24 mouse cellular contexts compared by ENCODE assay signal in the genomic region with DNA sequence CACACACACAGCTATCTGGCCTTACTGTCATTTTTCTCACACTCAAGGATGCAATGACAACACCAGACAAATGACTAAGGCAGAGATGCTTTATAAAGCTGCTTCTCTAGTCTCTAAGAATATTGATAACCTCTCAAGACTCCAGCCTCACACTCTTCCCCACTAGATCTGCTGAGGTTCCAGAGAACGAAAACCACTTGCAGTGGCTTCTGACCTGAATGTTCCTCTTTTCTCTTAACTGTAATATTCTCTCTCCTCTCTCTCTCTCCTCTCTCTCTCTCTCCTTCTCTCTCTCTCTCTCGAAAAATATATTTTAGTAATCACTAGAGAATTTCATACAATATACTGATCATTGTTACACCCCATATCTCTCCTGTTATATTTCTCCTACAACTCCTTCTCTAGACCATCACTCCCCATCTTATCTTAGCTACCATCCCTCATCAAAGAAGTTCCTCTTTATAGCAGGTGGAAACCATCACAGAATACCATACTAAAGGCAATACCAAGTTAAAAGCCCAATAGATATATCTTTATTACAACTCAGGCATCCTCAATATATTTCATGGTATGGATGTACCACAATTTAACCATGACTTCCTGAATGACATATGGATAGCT. TPM values are rescaled to one million over a fixed set of nuclear protein-coding genes. Genes with fewer than 3 reads are reported as not detected.
DNase-seq lines count a peak whose midpoint lies in the region; ATAC-seq lines count a peak whose summit lies in the region.
"Had no signal": no experiment of that assay in that cellular context is flagged by ENCODE, and none has a peak within 500 bp of the region (broad histone marks: within the 10 kb centered on the region; RNA-seq: fewer than 3 reads in every experiment).

No protein-coding gene starts in this region.

- no peaks in the 10 kb centered on the region for H3K27me3 ChIP-seq in splenic B cell, adult 2 months (ENCODE audit: control insufficient read depth, insufficient read depth, low read length, poor library complexity, severe bottlenecking)
- H3K27me3 ChIP-seq in forebrain, embryonic 14.5 days (replicated peaks; ENCODE audit: control insufficient read depth, insufficient read depth, low read length) = no peaks in the 10 kb centered on the region
- no peaks in the 10 kb centered on the region for H3K27me3 ChIP-seq in hindbrain, embryonic 10.5 days (ENCODE audit: insufficient read depth, poor library complexity, severe bottlenecking)
- no peaks in the 10 kb centered on the region for H3K27me3 ChIP-seq in hindbrain, embryonic 13.5 days
- H3K27me3 ChIP-seq: embryonic facial prominence, embryonic 13.5 days; embryonic facial prominence, embryonic 15.5 days; forebrain, embryonic 12.5 days; forebrain, embryonic 15.5 days had no signal

- H3K27ac ChIP-seq in forebrain, embryonic 14.5 days (ENCODE audit: low read depth, low read length) = no peak overlapping the region
- H3K27ac ChIP-seq in hindbrain, embryonic 10.5 days = no peak overlapping the region
- H3K27ac ChIP-seq in hindbrain, embryonic 13.5 days = no peak overlapping the region
- H3K27ac ChIP-seq: embryonic facial prominence, embryonic 13.5 days; embryonic facial prominence, embryonic 15.5 days; forebrain, embryonic 10.5 days; forebrain, embryonic 12.5 days; forebrain, embryonic 15.5 days had no signal

- H3K9ac ChIP-seq in forebrain, embryonic 14.5 days (ENCODE audit: low read length) = no peak overlapping the region
- no peak overlapping the region for H3K9ac ChIP-seq in hindbrain, embryonic 13.5 days
- H3K9ac ChIP-seq: embryonic facial prominence, embryonic 13.5 days; embryonic facial prominence, embryonic 15.5 days; forebrain, embryonic 12.5 days; forebrain, embryonic 15.5 days had no signal

- H3K36me3 ChIP-seq in splenic B cell, adult 2 months (ENCODE audit: control insufficient read depth, insufficient read depth, low read length, poor library complexity, severe bottlenecking) = no peaks in the 10 kb centered on the region
- no peaks in the 10 kb centered on the region for H3K36me3 ChIP-seq in forebrain, embryonic 14.5 days (ENCODE audit: control insufficient read depth, insufficient read depth, low read length)
- no peaks in the 10 kb centered on the region for H3K36me3 ChIP-seq in hindbrain, embryonic 10.5 days
- H3K36me3 ChIP-seq in hindbrain, embryonic 13.5 days = no peaks in the 10 kb centered on the region
- H3K36me3 ChIP-seq: embryonic facial prominence, embryonic 13.5 days; embryonic facial prominence, embryonic 15.5 days; forebrain, embryonic 10.5 days; forebrain, embryonic 12.5 days; forebrain, embryonic 15.5 days had no signal

- no peaks in the 10 kb centered on the region for H3K4me1 ChIP-seq in forebrain, embryonic 14.5 days (ENCODE audit: control insufficient read depth, insufficient read depth, low read length)
- no peaks in the 10 kb centered on the region for H3K4me1 ChIP-seq in hindbrain, embryonic 10.5 days (replicated peaks)
- no peaks in the 10 kb centered on the region for H3K4me1 ChIP-seq in hindbrain, embryonic 13.5 days (replicated peaks)
- H3K4me1 ChIP-seq: embryonic facial prominence, embryonic 13.5 days; embryonic facial prominence, embryonic 15.5 days; forebrain, embryonic 10.5 days; forebrain, embryonic 12.5 days; forebrain, embryonic 15.5 days had no signal

- no peak overlapping the region for H3K4me2 ChIP-seq in forebrain, embryonic 14.5 days (ENCODE audit: low read length)
- no peak overlapping the region for H3K4me2 ChIP-seq in hindbrain, embryonic 13.5 days
- H3K4me2 ChIP-seq: embryonic facial prominence, embryonic 13.5 days; embryonic facial prominence, embryonic 15.5 days; forebrain, embryonic 12.5 days; forebrain, embryonic 15.5 days had no signal

- peak; percentile 76 for DNase-seq in MEL-GATA-1-ER (ENCODE audit: extremely low read depth, low read depth)
- peak; percentile 2 for DNase-seq in splenic B cell, adult 2 months (ENCODE audit: low read depth, low spot score)
- no peak for DNase-seq in forebrain, embryonic 14.5 days (ENCODE audit: low spot score)
- DNase-seq in hindbrain, embryonic 10.5 days (ENCODE audit: low spot score) = no peak
- no peak for DNase-seq in thymus, adult 18-20 months
- DNase-seq: adrenal gland, adult 2 months; adrenal gland, postnatal 10 days; adrenal gland, postnatal 25 days; cerebellum, adult 11-12 months; cerebellum, adult 2 months; cerebellum, adult 9-10 months; cerebellum, postnatal 10 days; cerebellum, postnatal 25 days; embryo, embryonic 11 days had no signal

- 86% methylated on average over 2 of the region's 2 CpGs for WGBS in forebrain, embryonic 14.5 days
- 80% methylated on average over 2 of the region's 2 CpGs for WGBS in hindbrain, embryonic 10.5 days
- WGBS in hindbrain, embryonic 13.5 days = 85% methylated on average over 2 of the region's 2 CpGs

- ATAC-seq in granulocyte monocyte progenitor cell, adult 5-6 weeks (replicated peaks; ENCODE audit: poor library complexity, severe bottlenecking) = peak; percentile 38; the same call in 1 of the 2 replicates
- peak; percentile 32; the same call in 1 of the 2 replicates for ATAC-seq in megakaryocyte, adult 5-6 weeks (ENCODE audit: poor library complexity, severe bottlenecking)
- no peak for ATAC-seq in forebrain, embryonic 14.5 days
- ATAC-seq in hindbrain, embryonic 13.5 days (ENCODE audit: low FRiP score) = no peak
- ATAC-seq: forebrain, embryonic 15.5 days had no signal

- no peaks in the 10 kb centered on the region for H3K9me3 ChIP-seq in forebrain, embryonic 14.5 days (replicated peaks; ENCODE audit: control insufficient read depth, low read length)
- no peaks in the 10 kb centered on the region for H3K9me3 ChIP-seq in hindbrain, embryonic 10.5 days
- H3K9me3 ChIP-seq in hindbrain, embryonic 13.5 days = no peaks in the 10 kb centered on the region
- H3K9me3 ChIP-seq: embryonic facial prominence, embryonic 13.5 days; embryonic facial prominence, embryonic 15.5 days; forebrain, embryonic 10.5 days; forebrain, embryonic 12.5 days; forebrain, embryonic 15.5 days had no signal

- H3K4me3 ChIP-seq in forebrain, embryonic 14.5 days (ENCODE audit: low read depth, low read length) = no peak overlapping the region
- no peak overlapping the region for H3K4me3 ChIP-seq in hindbrain, embryonic 10.5 days
- H3K4me3 ChIP-seq in hindbrain, embryonic 13.5 days = no peak overlapping the region
- H3K4me3 ChIP-seq: embryonic facial prominence, embryonic 13.5 days; embryonic facial prominence, embryonic 15.5 days; erythroblast, embryonic 14.5 days; forebrain, embryonic 10.5 days; forebrain, embryonic 12.5 days; forebrain, embryonic 15.5 days had no signal

RNA-seq across cellular contexts. Expression of a gene that starts 42.7 kb away (rescaled TPM):
- total RNA-seq in granulocyte monocyte progenitor cell, adult 5-6 weeks (2014; fragmentation: Nextera tagmentation) = 4.9 TPM in 1 of 2 replicates, not detected in the other
- total RNA-seq in granulocyte monocyte progenitor cell, adult 5-6 weeks (2017) = 2.4 and 2.8 TPM in 2 replicates
- total RNA-seq in megakaryocyte, adult 5-6 weeks (2015) = 1.5 and 1.9 TPM in 2 replicates
- total RNA-seq in megakaryocyte, adult 5-6 weeks (2017) = 0.95 and 1.1 TPM in 2 replicates
- 1.1 and 1.8 TPM in 2 replicates for polyA plus RNA-seq in forebrain, embryonic 14.5 days (2014; fragmentation: Nextera tagmentation; extraction: Ambion mirVana)
- polyA plus RNA-seq in hindbrain, embryonic 10.5 days (2016; fragmentation: Nextera tagmentation; extraction: Ambion mirVana) = 1.4 and 1.5 TPM in 2 replicates
- 1.8 and 2.8 TPM in 2 replicates for polyA plus RNA-seq in hindbrain, embryonic 13.5 days (2015; fragmentation: Nextera tagmentation; extraction: Ambion mirVana)
- polyA plus RNA-seq: C2C12; erythroblast, embryonic 14.5 days had no signal

Comparison
In these comparisons a context has a peak if more than half of its experiments do, and no peak if none do; other contexts are left out.
1. DNase-seq: peak in MEL-GATA-1-ER (single experiment) and splenic B cell, adult 2 months (single experiment); none in forebrain, embryonic 14.5 days (single experiment), hindbrain, embryonic 10.5 days (single experiment) and thymus, adult 18-20 months (0 of 2).
2. ATAC-seq: peak in granulocyte monocyte progenitor cell, adult 5-6 weeks (single experiment) and megakaryocyte, adult 5-6 weeks (single experiment); none in forebrain, embryonic 14.5 days (single experiment) and hindbrain, embryonic 13.5 days (single experiment).